Mouse (Mus musculus) neural tube, embryonic 11.5 days (tissue): Measurements from ENCODE around the gene Foxp1. TPM values are rescaled to one million over a fixed set of nuclear protein-coding genes. Genes with fewer than 3 reads are reported as not detected.
A peak's percentile ranks its signal among the peaks of the same experiment; 100 is the strongest.

ENCODE experiments used
- ATAC-seq: fragments of 200-750 bp; cut with Nextera tagmentation; 2 replicates; pipeline ENCODE4 v1.8.0; 2017; ENCODE audit warnings: moderate number of reproducible peaks, mild to moderate bottlenecking, moderate TSS enrichment, moderate library complexity; ENCODE audit not compliant: insufficient read depth, low FRiP score, low TSS enrichment
- DNase-seq: peaks from one replicate; pipeline ENCODE4 v3.0.0-alpha.2; 2015; ENCODE audit warnings: low spot score
- H3K27ac ChIP-seq: fragments of 300-500 bp; sonication (generic); 2 replicates; pipeline ENCODE4 v1.5.1; 2014; ENCODE audit warnings: low read depth, mild to moderate bottlenecking, low read length
- H3K27me3 ChIP-seq: fragments of 300-500 bp; sonication (generic); 2 replicates; pipeline ENCODE4 v1.6.1; 2014; ENCODE audit warnings: mild to moderate bottlenecking, low read length, mixed read lengths; ENCODE audit not compliant: control insufficient read depth, insufficient read depth
- H3K36me3 ChIP-seq: fragments of 300-500 bp; sonication (generic); 2 replicates; pipeline ENCODE4 v1.6.1; 2014; ENCODE audit warnings: mild to moderate bottlenecking, low read length, moderate library complexity, mixed read lengths; ENCODE audit not compliant: control insufficient read depth, insufficient read depth
- H3K4me1 ChIP-seq: fragments of 300-500 bp; sonication (generic); 2 replicates; pipeline ENCODE4 v1.6.1; 2014; ENCODE audit warnings: low read length, mixed read lengths; ENCODE audit not compliant: control insufficient read depth, insufficient read depth
- H3K4me2 ChIP-seq: fragments of 300-500 bp; sonication (generic); 2 replicates; pipeline ENCODE4 v1.6.1; 2014; ENCODE audit warnings: low read depth, mild to moderate bottlenecking, moderate library complexity
- H3K4me3 ChIP-seq: fragments of 300-500 bp; sonication (generic); 2 replicates; pipeline ENCODE4 v1.5.1; 2014; ENCODE audit warnings: low read depth, low read length
- H3K9ac ChIP-seq: fragments of 300-500 bp; sonication (generic); 2 replicates; pipeline ENCODE4 v1.6.1; 2014; ENCODE audit warnings: mild to moderate bottlenecking, low read length
- H3K9me3 ChIP-seq: fragments of 300-500 bp; sonication (generic); 2 replicates; pipeline ENCODE4 v1.6.1; 2016; ENCODE audit warnings: low read length; ENCODE audit not compliant: control insufficient read depth
- WGBS: fragments of 180-500 bp; shearing (Covaris S2); extraction: QIAGEN DNeasy Blood & Tissue Kit; methylation state at CpG from one replicate; pipeline ENCODE4 v1.1.7; 2014; 5-methylcytosine and 5-hydroxymethylcytosine counted together
- polyA plus RNA-seq: library from polyadenylated mRNA; unstranded; fragments of >200 nt; fragmentation: Nextera tagmentation; extraction: Ambion mirVana; gene quantifications from 2 replicates; pipeline ENCODE4 v1.2.1, GENCODE M21; 2014

Gene Foxp1
- polyA plus RNA-seq, 1 experiment from 2014 or later: 116 TPM

DNA sequence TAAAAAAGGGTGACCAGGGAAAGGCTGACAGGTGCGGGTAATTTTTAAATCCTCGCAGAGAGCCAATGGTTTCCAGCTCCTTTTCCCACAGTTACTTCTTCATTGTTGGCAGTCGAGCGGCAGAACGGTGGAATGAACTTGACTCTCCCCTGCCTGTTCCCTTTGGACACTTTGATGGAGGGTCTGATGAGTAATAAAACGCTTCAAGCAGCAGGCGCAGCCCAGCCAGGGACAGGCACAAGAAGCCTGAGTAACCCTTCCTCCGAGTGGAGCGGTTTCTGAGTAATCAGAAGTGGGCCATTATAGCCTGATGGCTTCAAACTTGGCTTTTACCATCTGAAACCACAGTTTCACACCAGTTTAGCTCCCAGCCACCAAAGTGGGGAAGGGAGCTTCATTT, 503.3 kb downstream of the Foxp1 start:
- H3K4me1 ChIP-seq: peaks cover 44% of the 10 kb centered on the region
- peak; percentile 53 for DNase-seq
- H3K27me3 ChIP-seq: no peaks in the 10 kb centered on the region
- peak overlapping the region; percentile 60; the same call in 1 of the 2 replicates for H3K27ac ChIP-seq
- H3K4me3 ChIP-seq: no peak overlapping the region
- no peaks in the 10 kb centered on the region for H3K9me3 ChIP-seq
- 0 out of 2 replicates have a peak overlapping the region, but pooled peaks have one; percentile 12 for H3K4me2 ChIP-seq
- ATAC-seq: peak; percentile 66; the same call in 1 of the 2 replicates
- WGBS: 14% methylated on average over 9 of the region's 9 CpGs
- H3K36me3 ChIP-seq: no peaks in the 10 kb centered on the region
- no peak overlapping the region for H3K9ac ChIP-seq

- Histone ChIP-seq H3K4me1 (peaks cover 46% of the 10 kb centered on the region), H3K36me3 (no peaks in the 10 kb centered on the region), H3K9ac (no peak overlapping the region), H3K27ac (peak overlapping the region; percentile 75), H3K9me3 (no peaks in the 10 kb centered on the region), H3K4me3 (no peak overlapping the region), H3K4me2 (peak overlapping the region; percentile 29), H3K27me3 (no peaks in the 10 kb centered on the region)
- ATAC-seq (peak; percentile 69), DNase-seq (no peak)
- 16% methylated on average over 16 of the region's 16 CpGs for WGBS
These were observed 508.5 kb downstream of the Foxp1 start for GRCm38 (mm10) chr6:99013866-99014502.

GRCm38 (mm10) chr6:99013119-99013865, 509.2 kb downstream of the Foxp1 start:
- 10% methylated on average over 14 of the region's 14 CpGs for WGBS
- ATAC-seq (peak; percentile 65), DNase-seq (peak; percentile 59)
- no peak overlapping the region for H3K9ac ChIP-seq
- no peak overlapping the region for H3K27ac ChIP-seq
- no peak overlapping the region for H3K4me2 ChIP-seq
- no peaks in the 10 kb centered on the region for H3K9me3 ChIP-seq
- peaks cover 4% of the 10 kb centered on the region; the same call in 1 of the 2 replicates for H3K36me3 ChIP-seq
- H3K4me3 ChIP-seq: no peak overlapping the region
- H3K27me3 ChIP-seq: no peaks in the 10 kb centered on the region
- peaks cover 39% of the 10 kb centered on the region for H3K4me1 ChIP-seq

GRCm38 (mm10) chr6:99011895-99012584, 510.5 kb downstream of the Foxp1 start:
- Histone ChIP-seq H3K27me3 (no peaks in the 10 kb centered on the region), H3K36me3 (peaks cover 4% of the 10 kb centered on the region; the same call in 1 of the 2 replicates), H3K9ac (no peak overlapping the region), H3K27ac (no peak overlapping the region), H3K9me3 (no peaks in the 10 kb centered on the region), H3K4me2 (no peak overlapping the region), H3K4me1 (peaks cover 39% of the 10 kb centered on the region), H3K4me3 (no peak overlapping the region)
- no peak for DNase-seq
- 52% methylated on average over 8 of the region's 8 CpGs for WGBS
- no peak for ATAC-seq

- ATAC-seq (no peak), DNase-seq (no peak)
- H3K27me3 ChIP-seq: no peaks in the 10 kb centered on the region
- no peak overlapping the region for H3K9ac ChIP-seq
- H3K36me3 ChIP-seq: peaks cover 4% of the 10 kb centered on the region; the same call in 1 of the 2 replicates
- H3K9me3 ChIP-seq: no peaks in the 10 kb centered on the region
- peaks cover 40% of the 10 kb centered on the region for H3K4me1 ChIP-seq
- WGBS: 35% methylated on average over 10 of the region's 10 CpGs
- H3K27ac ChIP-seq: no peak overlapping the region
- no peak overlapping the region for H3K4me2 ChIP-seq
- no peak overlapping the region for H3K4me3 ChIP-seq
These were observed 512.8 kb downstream of the Foxp1 start for GRCm38 (mm10) chr6:99009771-99010170.

- Histone ChIP-seq H3K27ac (no peak overlapping the region), H3K4me1 (peaks cover 33% of the 10 kb centered on the region), H3K9me3 (no peaks in the 10 kb centered on the region), H3K4me3 (no peak overlapping the region), H3K9ac (no peak overlapping the region), H3K36me3 (peaks cover 4% of the 10 kb centered on the region; the same call in 1 of the 2 replicates), H3K4me2 (no peak overlapping the region), H3K27me3 (no peaks in the 10 kb centered on the region)
- ATAC-seq (no peak), DNase-seq (no peak)
- 89% methylated on average over 1 of the region's 1 CpGs for WGBS
These were observed 514.0 kb downstream of the Foxp1 start for GRCm38 (mm10) chr6:99008565-99008964.

DNA sequence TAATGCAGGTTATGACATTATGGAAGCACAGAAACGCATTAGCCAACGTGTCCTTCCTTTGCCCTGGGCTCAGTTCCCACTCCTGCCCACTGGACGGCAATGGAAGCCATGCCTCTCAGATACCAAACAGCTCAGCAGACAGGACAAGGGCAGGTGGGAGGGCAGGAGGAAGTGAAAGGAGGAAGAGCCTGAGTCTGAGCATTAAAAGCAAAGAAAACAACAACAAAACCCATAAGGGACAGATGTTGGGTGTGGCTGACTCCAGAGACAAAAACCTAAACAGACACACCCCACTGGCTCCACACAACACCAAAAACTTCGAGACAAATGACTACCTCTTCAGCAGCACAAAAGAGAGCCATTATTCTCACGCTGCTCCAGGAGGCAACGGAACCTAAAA, 515.0 kb downstream of the Foxp1 start:
- Histone ChIP-seq H3K27me3 (no peaks in the 10 kb centered on the region), H3K9me3 (no peaks in the 10 kb centered on the region), H3K4me2 (no peak overlapping the region), H3K9ac (no peak overlapping the region), H3K27ac (no peak overlapping the region), H3K4me3 (no peak overlapping the region), H3K4me1 (peaks cover 23% of the 10 kb centered on the region), H3K36me3 (peaks cover 8% of the 10 kb centered on the region)
- DNase-seq (no peak), ATAC-seq (no peak)
- WGBS: 61% methylated on average over 6 of the region's 6 CpGs

GRCm38 (mm10) chr6:99004255-99004997, 518.1 kb downstream of the Foxp1 start:
- Histone ChIP-seq H3K36me3 (peaks cover 8% of the 10 kb centered on the region), H3K9ac (no peak overlapping the region), H3K9me3 (no peaks in the 10 kb centered on the region), H3K4me1 (peaks cover 11% of the 10 kb centered on the region), H3K4me2 (no peak overlapping the region), H3K4me3 (no peak overlapping the region), H3K27ac (no peak overlapping the region), H3K27me3 (no peaks in the 10 kb centered on the region)
- 74% methylated on average over 12 of the region's 12 CpGs for WGBS
- no peak for DNase-seq
- no peak for ATAC-seq
